Mouse (Mus musculus) hindbrain, embryonic 11.5 days (tissue): ENCODE results near the gene Serpine1. TPM values are rescaled to one million over a fixed set of nuclear protein-coding genes. Genes with fewer than 3 reads are reported as not detected.

ENCODE experiments used
- ATAC-seq: fragments of 200-750 bp; cut with Nextera tagmentation; 2 replicates; pipeline ENCODE4 v1.8.0; 2017; ENCODE audit warnings: mild to moderate bottlenecking, moderate TSS enrichment, moderate library complexity; ENCODE audit not compliant: low FRiP score
- DNase-seq: peaks from one replicate; pipeline ENCODE4 v3.0.0-alpha.2; 2015; ENCODE audit warnings: low spot score
- H3K27ac ChIP-seq: fragments of 300-500 bp; sonication (generic); 2 replicates; pipeline ENCODE4 v1.5.1; 2014; ENCODE audit warnings: mild to moderate bottlenecking, low read depth, low read length
- H3K27me3 ChIP-seq: fragments of 300-500 bp; sonication (generic); 2 replicates; pipeline ENCODE4 v1.6.1; 2014; ENCODE audit warnings: mild to moderate bottlenecking, low read length, moderate library complexity, mixed read lengths; ENCODE audit not compliant: control insufficient read depth, insufficient read depth
- H3K36me3 ChIP-seq: fragments of 300-500 bp; sonication (generic); 2 replicates; pipeline ENCODE4 v1.6.1; 2014; ENCODE audit warnings: mild to moderate bottlenecking, low read length, moderate library complexity, mixed read lengths; ENCODE audit not compliant: control insufficient read depth, insufficient read depth
- H3K4me1 ChIP-seq: fragments of 300-500 bp; sonication (generic); replicated peaks from 2 replicates; pipeline ENCODE4 v1.6.1; 2014; ENCODE audit warnings: low read length, mixed read lengths; ENCODE audit not compliant: control insufficient read depth, insufficient read depth
- H3K4me2 ChIP-seq: fragments of 300-500 bp; sonication (generic); replicated peaks from 2 replicates; pipeline ENCODE4 v1.6.1; 2014; ENCODE audit warnings: mild to moderate bottlenecking, low read depth, low read length
- H3K4me3 ChIP-seq: fragments of 300-500 bp; sonication (generic); 2 replicates; pipeline ENCODE4 v1.5.1; 2014; ENCODE audit warnings: low read depth, low read length
- H3K9ac ChIP-seq: fragments of 300-500 bp; sonication (generic); 2 replicates; pipeline ENCODE4 v1.6.1; 2014; ENCODE audit warnings: low read depth, low read length
- H3K9me3 ChIP-seq: fragments of 300-500 bp; sonication (generic); 2 replicates; pipeline ENCODE4 v1.6.1; 2016; ENCODE audit warnings: low read length; ENCODE audit not compliant: control insufficient read depth
- WGBS: fragments of 180-500 bp; shearing (Covaris S2); extraction: QIAGEN DNeasy Blood & Tissue Kit; methylation state at CpG from one replicate; pipeline ENCODE4 v1.1.7; 2014; 5-methylcytosine and 5-hydroxymethylcytosine counted together
- polyA plus RNA-seq: library from polyadenylated mRNA; unstranded; fragments of >200 nt; fragmentation: Nextera tagmentation; extraction: Ambion mirVana; gene quantifications from 2 replicates; pipeline ENCODE4 v1.2.1, GENCODE M21; 2014

Serpine1 gene
- polyA plus RNA-seq, 1 experiment from 2014 or later, result 0.37 TPM

- H3K9ac ChIP-seq, result 0 out of 2 replicates have a peak overlapping the region, but pooled peaks have one; percentile 11
- H3K4me1 ChIP-seq, result no peaks in the 10 kb centered on the region
- no peak overlapping the region for H3K27ac ChIP-seq
- H3K4me3 ChIP-seq, result no peak overlapping the region
- H3K27me3 ChIP-seq, result no peaks in the 10 kb centered on the region
- ATAC-seq, result no peak
- no peaks in the 10 kb centered on the region for H3K9me3 ChIP-seq
- DNase-seq, result no peak
- 65% methylated on average over 28 of the region's 28 CpGs for WGBS
- H3K4me2 ChIP-seq, result no peak overlapping the region
- H3K36me3 ChIP-seq, result no peaks in the 10 kb centered on the region
Measured at GRCm38 (mm10) chr5:137102575-137103522, 30.8 kb upstream of the Serpine1 start.

GRCm38 (mm10) chr5:137102078-137102477, 30.0 kb upstream of the Serpine1 start:
- H3K27me3 ChIP-seq, result no peaks in the 10 kb centered on the region
- no peak for DNase-seq
- 79% methylated on average over 10 of the region's 10 CpGs for WGBS
- ATAC-seq, result no peak
- no peaks in the 10 kb centered on the region for H3K36me3 ChIP-seq
- H3K9me3 ChIP-seq, result no peaks in the 10 kb centered on the region
- no peak overlapping the region for H3K4me2 ChIP-seq
- no peak overlapping the region for H3K27ac ChIP-seq
- H3K9ac ChIP-seq, result 0 out of 2 replicates have a peak overlapping the region, but pooled peaks have one; percentile 11
- H3K4me1 ChIP-seq, result no peaks in the 10 kb centered on the region
- no peak overlapping the region for H3K4me3 ChIP-seq

- no peak overlapping the region for H3K27ac ChIP-seq
- ATAC-seq (no peak), DNase-seq (no peak)
- H3K4me2 ChIP-seq, result no peak overlapping the region
- no peak overlapping the region for H3K9ac ChIP-seq
- H3K36me3 ChIP-seq, result no peaks in the 10 kb centered on the region
- no peaks in the 10 kb centered on the region for H3K4me1 ChIP-seq
- 54% methylated on average over 4 of the region's 4 CpGs for WGBS
- H3K27me3 ChIP-seq, result no peaks in the 10 kb centered on the region
- H3K4me3 ChIP-seq, result no peak overlapping the region
- no peaks in the 10 kb centered on the region for H3K9me3 ChIP-seq
Measured at GRCm38 (mm10) chr5:137100660-137101059, 28.6 kb upstream of the Serpine1 start.

GRCm38 (mm10) chr5:137098418-137098817, 26.4 kb upstream of the Serpine1 start:
- Histone ChIP-seq H3K27me3 (no peaks in the 10 kb centered on the region), H3K27ac (no peak overlapping the region), H3K9me3 (no peaks in the 10 kb centered on the region), H3K36me3 (no peaks in the 10 kb centered on the region), H3K4me3 (no peak overlapping the region), H3K4me2 (no peak overlapping the region), H3K4me1 (no peaks in the 10 kb centered on the region), H3K9ac (no peak overlapping the region)
- 78% methylated on average over 11 of the region's 11 CpGs for WGBS
- ATAC-seq (no peak), DNase-seq (no peak)

- no peak overlapping the region for H3K4me2 ChIP-seq
- H3K9ac ChIP-seq, result no peak overlapping the region
- H3K4me3 ChIP-seq, result no peak overlapping the region
- H3K9me3 ChIP-seq, result no peaks in the 10 kb centered on the region
- H3K36me3 ChIP-seq, result no peaks in the 10 kb centered on the region
- no peak for DNase-seq
- H3K27ac ChIP-seq, result no peak overlapping the region
- H3K27me3 ChIP-seq, result no peaks in the 10 kb centered on the region
- 96% methylated on average over 1 of the region's 1 CpGs for WGBS
- H3K4me1 ChIP-seq, result no peaks in the 10 kb centered on the region
- ATAC-seq, result no peak
Measured at GRCm38 (mm10) chr5:137096037-137096436, 24.0 kb upstream of the Serpine1 start.

GRCm38 (mm10) chr5:137095135-137095534, 23.1 kb upstream of the Serpine1 start:
- no peak overlapping the region for H3K9ac ChIP-seq
- ATAC-seq, result no peak
- H3K36me3 ChIP-seq, result no peaks in the 10 kb centered on the region
- H3K27ac ChIP-seq, result no peak overlapping the region
- no peaks in the 10 kb centered on the region for H3K4me1 ChIP-seq
- H3K4me3 ChIP-seq, result no peak overlapping the region
- H3K27me3 ChIP-seq, result no peaks in the 10 kb centered on the region
- no peak for DNase-seq
- H3K9me3 ChIP-seq, result no peaks in the 10 kb centered on the region
- 88% methylated on average over 10 of the region's 10 CpGs for WGBS
- H3K4me2 ChIP-seq, result no peak overlapping the region

GRCm38 (mm10) chr5:137093720-137094119, 21.7 kb upstream of the Serpine1 start:
- WGBS, result 78% methylated on average over 9 of the region's 9 CpGs

GRCm38 (mm10) chr5:137091560-137091959, 19.5 kb upstream of the Serpine1 start:
- no peaks in the 10 kb centered on the region for H3K36me3 ChIP-seq
- DNase-seq (no peak), ATAC-seq (no peak)
- no peak overlapping the region for H3K4me3 ChIP-seq
- no peaks in the 10 kb centered on the region for H3K4me1 ChIP-seq
- 63% methylated on average over 6 of the region's 6 CpGs for WGBS
- no peak overlapping the region for H3K9ac ChIP-seq
- H3K27me3 ChIP-seq, result no peaks in the 10 kb centered on the region
- H3K4me2 ChIP-seq, result no peak overlapping the region
- no peaks in the 10 kb centered on the region for H3K9me3 ChIP-seq
- H3K27ac ChIP-seq, result no peak overlapping the region

More at GRCm38 (mm10) chr5:137093720-137094119, 21.7 kb upstream of the Serpine1 start:
- ATAC-seq (no peak), DNase-seq (no peak)
- Histone ChIP-seq H3K9me3 (no peaks in the 10 kb centered on the region), H3K9ac (no peak overlapping the region), H3K27ac (no peak overlapping the region), H3K4me2 (no peak overlapping the region), H3K4me3 (no peak overlapping the region), H3K36me3 (no peaks in the 10 kb centered on the region), H3K27me3 (no peaks in the 10 kb centered on the region), H3K4me1 (no peaks in the 10 kb centered on the region)

GRCm38 (mm10) chr5:137090870-137091269, 18.8 kb upstream of the Serpine1 start:
- WGBS, result 83% methylated on average over 10 of the region's 10 CpGs
- H3K27me3 ChIP-seq, result no peaks in the 10 kb centered on the region
- DNase-seq (no peak), ATAC-seq (no peak)
- no peak overlapping the region for H3K4me2 ChIP-seq
- no peak overlapping the region for H3K4me3 ChIP-seq
- no peaks in the 10 kb centered on the region for H3K36me3 ChIP-seq
- H3K27ac ChIP-seq, result no peak overlapping the region
- no peaks in the 10 kb centered on the region for H3K9me3 ChIP-seq
- H3K4me1 ChIP-seq, result no peaks in the 10 kb centered on the region
- no peak overlapping the region for H3K9ac ChIP-seq
